Mouse (Mus musculus) layer of hippocampus, adult 2 months (tissue): Measurements from ENCODE around the gene Galntl6. TPM values are rescaled to one million over a fixed set of nuclear protein-coding genes. Genes with fewer than 3 reads are reported as not detected.

ENCODE experiments used
- DNase-seq, 2 experiments: peaks; one replicate each; pipeline ENCODE4 v3.0.0; 2022; ENCODE audit warnings: low spot score in 2 of 2
- H3K27ac ChIP-seq: fragments of 200-600 bp; 2 replicates; pipeline ENCODE4 v1.8.1; 2022
- H3K4me3 ChIP-seq: fragments of 200-600 bp; 2 replicates; pipeline ENCODE4 v1.8.1; 2022; ENCODE audit warnings: mild to moderate bottlenecking
- CTCF ChIP-seq: fragments of 200-600 bp; conservative IDR thresholded peaks from 2 replicates; pipeline ENCODE4 v1.8.1; 2022; ENCODE audit warnings: antibody characterized with exemption, mild to moderate bottlenecking, moderate library complexity
- total RNA-seq, 2 experiments: library from RNA; stranded (reverse); gene quantifications; 2 replicates each; pipeline ENCODE4 v1.2.3; 2021

The Galntl6 gene
- total RNA-seq, 2 experiments from 2014 or later = 46.5 to 48.5 TPM

DNA sequence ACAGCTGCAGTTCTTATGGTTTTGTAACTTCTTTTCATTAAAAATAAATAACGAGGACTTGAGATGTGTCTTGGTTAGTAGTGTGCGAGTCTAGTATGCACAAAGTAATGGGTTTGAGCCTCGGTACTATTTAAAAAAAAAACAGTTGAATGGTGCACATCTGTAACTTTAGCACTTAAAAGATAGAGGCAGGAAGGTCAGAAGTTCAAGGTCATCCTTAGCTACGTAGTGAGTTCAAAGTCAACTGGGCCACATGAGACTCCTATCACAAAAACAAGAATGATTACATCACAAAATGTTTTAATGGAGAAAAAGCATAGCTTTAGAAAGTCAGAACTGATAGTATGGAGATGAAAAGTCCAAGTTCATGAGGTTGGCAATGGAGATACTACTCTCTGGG is 1175.2 kb downstream of the Galntl6 start:
- no peak overlapping the region for H3K4me3 ChIP-seq
- TF ChIP-seq CTCF = no peak
- no peak for DNase-seq
- no peak overlapping the region for H3K27ac ChIP-seq

DNA sequence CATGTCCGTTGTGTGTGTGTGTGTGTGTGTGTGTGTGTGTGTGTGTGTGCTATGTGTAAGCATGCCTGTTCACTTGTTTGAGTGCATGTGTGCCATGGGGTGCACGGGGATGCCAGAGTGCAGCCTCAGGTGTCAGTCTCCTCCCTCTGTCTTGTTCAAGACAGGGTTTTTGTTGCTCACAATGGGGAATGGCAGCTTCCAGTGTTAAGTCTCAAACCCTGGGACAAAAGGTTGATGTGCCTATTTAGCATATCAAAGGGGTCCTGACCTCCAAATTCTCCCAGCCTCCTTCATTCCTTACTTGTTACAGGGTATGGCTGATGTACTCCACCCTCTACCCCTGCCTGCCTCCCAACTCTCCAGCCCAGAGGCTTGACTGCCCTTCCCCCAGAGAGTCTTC is 1179.6 kb downstream of the Galntl6 start:
- DNase-seq = no peak
- Histone ChIP-seq H3K4me3 (no peak overlapping the region), H3K27ac (no peak overlapping the region)
- no peak for TF ChIP-seq CTCF

GRCm38 (mm10) chr8:57731666-57732065 is 1180.8 kb downstream of the Galntl6 start:
- no peak for DNase-seq
- no peak for TF ChIP-seq CTCF
- H3K27ac ChIP-seq = no peak overlapping the region
- H3K4me3 ChIP-seq = no peak overlapping the region

DNA sequence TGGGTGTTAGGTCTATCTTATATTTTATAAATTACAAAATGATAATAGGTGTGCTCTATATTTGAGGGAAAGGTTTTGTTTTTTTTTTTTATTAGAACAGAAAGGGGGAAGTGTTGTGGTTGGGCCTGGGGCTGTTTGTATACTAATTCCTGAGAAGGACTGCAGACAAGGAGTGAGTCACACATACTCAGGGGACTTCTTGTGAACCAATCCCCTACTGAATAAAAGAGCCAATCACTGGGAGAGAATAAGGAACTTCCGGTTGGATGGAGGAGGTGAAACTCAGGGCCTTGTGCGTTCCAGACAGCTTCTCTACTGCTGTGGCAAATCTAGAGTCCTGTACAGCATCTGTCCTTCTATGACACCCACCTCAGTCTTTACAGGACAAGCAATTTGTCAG is 1184.2 kb downstream of the Galntl6 start:
- no peak overlapping the region for H3K4me3 ChIP-seq

DNA sequence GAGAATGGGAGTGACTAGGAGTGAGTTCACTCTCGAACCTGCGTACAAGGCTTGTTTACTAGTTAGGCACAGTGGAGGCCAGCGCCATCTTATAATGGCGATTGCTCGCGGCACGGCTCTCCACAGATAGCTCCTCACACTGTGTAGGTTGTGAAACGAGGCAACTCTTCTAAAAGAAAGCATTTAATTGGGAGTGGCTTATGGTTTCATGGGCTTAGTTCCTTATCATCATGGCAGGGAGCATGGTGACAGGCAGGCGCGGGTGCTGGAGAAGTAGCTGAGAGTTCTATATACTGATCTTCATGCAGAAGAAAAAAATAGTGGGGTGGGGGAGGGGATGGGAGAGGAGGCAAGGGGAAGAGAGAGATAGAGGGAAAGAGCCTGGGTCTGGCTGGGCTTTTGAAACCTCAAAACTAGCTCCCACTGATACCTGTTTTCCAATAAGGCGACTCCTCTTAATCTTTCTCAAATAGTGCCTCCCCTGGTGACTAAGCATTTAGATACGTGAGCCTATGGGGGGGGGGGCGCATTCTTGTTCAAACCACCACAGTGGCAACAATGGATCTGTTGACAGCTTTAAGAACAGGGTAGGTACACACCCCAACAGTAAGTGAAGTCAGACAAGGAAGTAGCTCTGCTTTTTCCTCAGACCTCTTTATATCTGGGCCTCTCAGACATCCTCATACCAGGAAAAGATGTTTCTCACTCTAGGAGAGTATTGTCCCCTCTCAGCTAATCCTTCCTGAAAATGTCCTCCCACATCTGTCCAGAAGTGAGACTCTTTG is 1187.4 kb downstream of the Galntl6 start:
- no peak for TF ChIP-seq CTCF
- no peak overlapping the region for H3K4me3 ChIP-seq
- DNase-seq = no peak
- no peak overlapping the region for H3K27ac ChIP-seq

More for the DNA sequence above, 1184.2 kb downstream of the Galntl6 start:
- H3K27ac ChIP-seq = no peak overlapping the region
- no peak for DNase-seq
- no peak for TF ChIP-seq CTCF

Other genes with a start within 250 kb of the Galntl6 start
- gene BC030500, start 885 bp downstream of the Galntl6 start, total RNA-seq = 10 to 100 TPM; 18.6 to 18.7 TPM